Mouse (Mus musculus) kidney, postnatal 36 days (tissue): Measurements from ENCODE around the gene Trhde.

Experiments
- DNase-seq, 2 experiments: peaks; one replicate each; pipeline ENCODE4 v3.0.0; 2021 to 2022; ENCODE audit warnings: mixed read lengths in 2 of 2

Gene Trhde

GRCm38 (mm10) chr10:114802161-114802651 lies at the start of gene Trhde:
Trhde (minus strand) TSS chr10:114802307.
- no peak for DNase-seq

GRCm38 (mm10) chr10:114841966-114842365 lies 39.9 kb upstream of the Trhde start:
- DNase-seq: no peak

GRCm38 (mm10) chr10:114841440-114841839 lies 39.3 kb upstream of the Trhde start:
- no peak for DNase-seq

- no peak for DNase-seq
Measured at GRCm38 (mm10) chr10:114831313-114831712, 29.2 kb upstream of the Trhde start.

- DNase-seq: no peak
Measured at GRCm38 (mm10) chr10:114808799-114809198, 6.7 kb upstream of the Trhde start.

GRCm38 (mm10) chr10:114805884-114806283 lies 3.8 kb upstream of the Trhde start:
- no peak for DNase-seq

- peak in 1 of 2 experiments; percentile 11 for DNase-seq
Measured at GRCm38 (mm10) chr10:114801457-114802160, 498 bp downstream of the Trhde start.

- DNase-seq: no peak
Measured at GRCm38 (mm10) chr10:114800331-114801304, 1.5 kb downstream of the Trhde start.

- no peak for DNase-seq
Measured at GRCm38 (mm10) chr10:114799481-114799880, 2.6 kb downstream of the Trhde start.

GRCm38 (mm10) chr10:114798788-114799187 lies 3.3 kb downstream of the Trhde start:
- DNase-seq: peak in 1 of 2 experiments; percentile 2

GRCm38 (mm10) chr10:114798218-114798617 lies 3.9 kb downstream of the Trhde start:
- no peak for DNase-seq

- DNase-seq: no peak
Measured at GRCm38 (mm10) chr10:114797664-114798063, 4.4 kb downstream of the Trhde start.

- no peak for DNase-seq
Measured at GRCm38 (mm10) chr10:114796872-114797271, 5.2 kb downstream of the Trhde start.

GRCm38 (mm10) chr10:114794214-114794613 lies 7.9 kb downstream of the Trhde start:
- DNase-seq: no peak

GRCm38 (mm10) chr10:114765914-114766313 lies 36.2 kb downstream of the Trhde start:
- DNase-seq: no peak

GRCm38 (mm10) chr10:114762125-114762524 lies 40.0 kb downstream of the Trhde start:
- no peak for DNase-seq

GRCm38 (mm10) chr10:114759240-114759639 lies 42.9 kb downstream of the Trhde start:
- no peak for DNase-seq

- no peak for DNase-seq
Measured at GRCm38 (mm10) chr10:114758614-114759013, 43.5 kb downstream of the Trhde start.

GRCm38 (mm10) chr10:114742755-114743705 lies 59.1 kb downstream of the Trhde start:
- no peak for DNase-seq

GRCm38 (mm10) chr10:114739916-114740315 lies 62.2 kb downstream of the Trhde start:
- DNase-seq: no peak

GRCm38 (mm10) chr10:114737581-114737980 lies 64.5 kb downstream of the Trhde start:
- DNase-seq: no peak

- no peak for DNase-seq
Measured at GRCm38 (mm10) chr10:114736377-114736776, 65.7 kb downstream of the Trhde start.
